Mouse (Mus musculus) small intestine, adult 2 months (tissue): ENCODE results near the gene Rpl36al.
"Not testable (repeated sequence)": the region's sequence is repeated elsewhere in the genome, so short reads cannot be mapped to it uniquely, and the experiment has no call there.

Experiments
- CTCF ChIP-seq: fragments of 200-500 bp; IDR thresholded peaks from 2 replicates; pipeline ENCODE4 v1.5.1; 2012; ENCODE audit warnings: low read depth, mild to moderate bottlenecking, control low read depth, inconsistent platforms, low read length, moderate library complexity, mixed read lengths; ENCODE audit not compliant: insufficient replicate concordance, insufficient read length; ENCODE audit errors: extremely low read depth
- POLR2A ChIP-seq: fragments of 200-500 bp; IDR thresholded peaks from 2 replicates; pipeline ENCODE4 v1.6.1; 2012; ENCODE audit warnings: low read depth, mild to moderate bottlenecking, control low read depth, inconsistent platforms, low read length, moderate library complexity

- TF ChIP-seq POLR2A, CTCF: not testable (repeated sequence)
Measured at GRCm38 (mm10) chr12:69160677-69161076, 23.2 kb downstream of the Rpl36al start.
